Mouse (Mus musculus): ENCODE results near the gene Zpr1.
"Not testable (repeated sequence)": the region's sequence is repeated elsewhere in the genome, so short reads cannot be mapped to it uniquely, and the experiment has no call there.

Zpr1 gene

GRCm38 (mm10) chr9:46261131-46261530 is 11.7 kb upstream of the Zpr1 start:
- DNase-seq (ENCODE audit: low read depth, low spot score) = no peak

- no peak for DNase-seq (ENCODE audit: low read depth, low spot score)
Observed at GRCm38 (mm10) chr9:46268343-46268873, 4.5 kb upstream of the Zpr1 start, which contains the start of gene Apoa5. Gene Apoa5, plus strand, starts transcription at chr9:46268633.

- no peak for DNase-seq (ENCODE audit: low read depth, low spot score)
Observed at GRCm38 (mm10) chr9:46269125-46269524, 3.7 kb upstream of the Zpr1 start.

GRCm38 (mm10) chr9:46270782-46271181 is 2.1 kb upstream of the Zpr1 start:
- DNase-seq (ENCODE audit: low read depth, low spot score) = no peak

- no peak for DNase-seq (ENCODE audit: low read depth, low spot score)
Observed at GRCm38 (mm10) chr9:46272070-46272469, 794 bp upstream of the Zpr1 start.

- DNase-seq (ENCODE audit: low read depth, low spot score) = no peak
Observed at GRCm38 (mm10) chr9:46274494-46274893, 1.6 kb downstream of the Zpr1 start.

GRCm38 (mm10) chr9:46282631-46283436 is 10.0 kb downstream of the Zpr1 start, which contains the start of gene Bud13:
Gene Bud13, plus strand, starts transcription at chr9:46283008.
- DNase-seq (ENCODE audit: low read depth, low spot score) = peak; percentile 94

GRCm38 (mm10) chr9:46298381-46298780 is 25.5 kb downstream of the Zpr1 start:
- no peak for DNase-seq (ENCODE audit: low read depth, low spot score)

- peak; percentile 74 for DNase-seq (ENCODE audit: low read depth, low spot score)
Observed at GRCm38 (mm10) chr9:46302142-46302541, 29.3 kb downstream of the Zpr1 start.

- DNase-seq (ENCODE audit: low read depth, low spot score) = peak; percentile 60
Observed at GRCm38 (mm10) chr9:46309121-46309520, 36.3 kb downstream of the Zpr1 start.

GRCm38 (mm10) chr9:46314507-46314906 is 41.6 kb downstream of the Zpr1 start:
- DNase-seq (ENCODE audit: low read depth, low spot score) = peak; percentile 90

GRCm38 (mm10) chr9:46314921-46315320 is 42.1 kb downstream of the Zpr1 start:
- no peak for DNase-seq (ENCODE audit: low read depth, low spot score)

GRCm38 (mm10) chr9:46315807-46316365 is 43.0 kb downstream of the Zpr1 start:
- DNase-seq (ENCODE audit: low read depth, low spot score) = peak; percentile 81

- DNase-seq (ENCODE audit: low read depth, low spot score) = no peak
Observed at GRCm38 (mm10) chr9:46316388-46316787, 43.5 kb downstream of the Zpr1 start.

- DNase-seq (ENCODE audit: low read depth, low spot score) = no peak
Observed at GRCm38 (mm10) chr9:46316909-46317308, 44.0 kb downstream of the Zpr1 start.

GRCm38 (mm10) chr9:46317957-46318356 is 45.1 kb downstream of the Zpr1 start:
- no peak for DNase-seq (ENCODE audit: low read depth, low spot score)

GRCm38 (mm10) chr9:46319886-46320285 is 47.0 kb downstream of the Zpr1 start, which contains the start of gene 4931429L15Rik:
Gene 4931429L15Rik, minus strand, starts transcription at chr9:46319986.
- not testable (repeated sequence) for DNase-seq (ENCODE audit: low read depth, low spot score)

- no peak for DNase-seq (ENCODE audit: low read depth, low spot score)
Observed at GRCm38 (mm10) chr9:46320461-46320860, 47.6 kb downstream of the Zpr1 start.

- DNase-seq (ENCODE audit: low read depth, low spot score) = no peak
Observed at GRCm38 (mm10) chr9:46326694-46327405, 54.0 kb downstream of the Zpr1 start.

- no peak for DNase-seq (ENCODE audit: low read depth, low spot score)
Observed at GRCm38 (mm10) chr9:46327706-46328571, 55.1 kb downstream of the Zpr1 start.
